Mouse (Mus musculus): ENCODE data around the gene Orai2.

GRCm38 (mm10) chr5:136136292-136136990, 34.1 kb downstream of the Orai2 start:
- no peak for TF ChIP-seq CTCF (IDR thresholded peaks at IDR 0.05; ENCODE audit: low read depth, low read length)
- no peak for TF ChIP-seq POLR2A (IDR thresholded peaks at IDR 0.05; ENCODE audit: borderline replicate concordance, low read depth, low read length)

Measured in bone marrow macrophage, adult 2 months (primary cell).